ENCODE assay signal across 8 mouse cellular contexts in the genomic region with DNA sequence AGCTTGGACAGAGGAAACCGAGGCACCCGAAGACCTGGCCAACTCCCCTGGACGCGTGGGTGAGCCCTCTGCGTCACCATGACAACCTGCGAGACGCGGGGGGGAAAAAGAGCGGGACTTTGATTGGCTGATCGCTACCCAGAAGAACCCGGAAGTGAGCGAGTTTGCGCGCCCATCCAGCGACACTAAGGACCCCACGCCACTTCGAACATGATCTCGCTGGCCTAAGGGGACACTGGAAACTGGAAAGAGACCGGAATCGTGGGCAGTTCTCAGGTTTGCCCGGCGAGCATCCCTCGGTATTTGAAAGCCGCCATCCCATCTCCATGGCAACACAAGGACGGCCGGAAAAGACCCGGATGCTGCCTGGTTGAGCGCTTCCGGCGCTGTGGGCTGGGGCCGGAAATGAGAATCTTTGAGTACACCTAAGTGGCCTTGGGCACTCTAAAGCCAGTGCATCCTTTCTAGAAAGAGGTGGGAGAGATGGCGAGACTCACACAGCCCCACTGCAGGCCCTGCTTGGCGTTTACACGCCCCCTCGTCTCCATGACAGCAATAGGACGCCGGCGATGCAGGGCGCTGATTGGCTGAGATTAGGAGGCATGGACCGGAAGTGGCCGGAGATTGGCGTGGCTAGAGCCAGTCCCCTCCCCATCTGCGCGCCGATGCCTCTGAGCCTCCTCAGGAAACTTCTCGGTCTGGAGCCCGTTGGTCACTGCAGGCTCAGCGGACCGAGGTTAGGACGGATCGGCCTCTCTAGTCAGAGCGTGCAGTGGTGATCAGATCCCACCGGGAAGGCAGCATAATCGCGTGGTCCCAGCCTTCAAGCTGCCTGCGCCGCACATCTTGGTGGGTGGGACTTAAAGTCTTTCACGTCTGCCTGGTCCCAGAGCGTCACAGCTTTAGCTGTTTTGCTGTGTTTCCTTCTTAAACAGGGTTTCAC. TPM values are rescaled to one million over a fixed set of nuclear protein-coding genes. Genes with fewer than 3 reads are reported as not detected.
DNase-seq lines count a peak whose midpoint lies in the region; ATAC-seq and TF ChIP-seq lines count a peak whose summit lies in the region.

Gene Ulk4 (minus strand): TSS at position 80 of the 943 bp plus-strand sequence.

- H3K27me3 ChIP-seq in embryonic facial prominence, embryonic 14.5 days (replicated peaks; ENCODE audit: control insufficient read depth, insufficient read depth, low read length) = no peaks in the 10 kb centered on the region
- H3K27me3 ChIP-seq in limb, embryonic 14.5 days (ENCODE audit: control insufficient read depth, insufficient read depth, low read length) = no peaks in the 10 kb centered on the region
- no peaks in the 10 kb centered on the region for H3K27me3 ChIP-seq in midbrain, postnatal 0 days (ENCODE audit: insufficient read depth, low read length)

- peak within 1 kb of the TSS; percentile 64 for H3K4me3 ChIP-seq in embryonic facial prominence, embryonic 14.5 days (ENCODE audit: low read depth, low read length)
- H3K4me3 ChIP-seq in limb, embryonic 14.5 days (replicated peaks; ENCODE audit: low read length) = peak within 1 kb of the TSS; percentile 73
- H3K4me3 ChIP-seq in midbrain, postnatal 0 days (ENCODE audit: low read depth, low read length) = peak within 1 kb of the TSS; percentile 64

- peak; percentile 96 for DNase-seq in 3T3-L1 (ENCODE audit: low read depth, low spot score)
- DNase-seq in adrenal gland, postnatal 4 days (ENCODE audit: low spot score in 2 of 2) = peak; percentile 68 to 89
- peak; percentile 96 for DNase-seq in embryonic facial prominence, embryonic 14.5 days (ENCODE audit: low spot score)
- peak; percentile 93 for DNase-seq in heart, adult 8-10 months (ENCODE audit: low spot score)
- peak; percentile 96 for DNase-seq in kidney, adult 9 months
- peak; percentile 94 for DNase-seq in limb, embryonic 14.5 days (ENCODE audit: low spot score)
- peak; percentile 95 for DNase-seq in midbrain, postnatal 0 days (ENCODE audit: low spot score)
- peak; percentile 71 to 81 for DNase-seq in spleen, postnatal 14 days (ENCODE audit: low spot score in 2 of 2)

- H3K9ac ChIP-seq in embryonic facial prominence, embryonic 14.5 days (ENCODE audit: low read depth, low read length) = peak within 1 kb of the TSS; percentile 71
- H3K9ac ChIP-seq in limb, embryonic 14.5 days (ENCODE audit: low read depth, low read length, severe bottlenecking) = peak within 1 kb of the TSS; percentile 65
- peak within 1 kb of the TSS; percentile 63 for H3K9ac ChIP-seq in midbrain, postnatal 0 days (replicated peaks; ENCODE audit: low read length, poor library complexity, severe bottlenecking)

- no peaks in the 10 kb centered on the region for H3K36me3 ChIP-seq in embryonic facial prominence, embryonic 14.5 days (ENCODE audit: control insufficient read depth, insufficient read depth, low read length)
- H3K36me3 ChIP-seq in limb, embryonic 14.5 days (ENCODE audit: control insufficient read depth, insufficient read depth, low read length) = no peaks in the 10 kb centered on the region
- no peaks in the 10 kb centered on the region for H3K36me3 ChIP-seq in midbrain, postnatal 0 days (ENCODE audit: insufficient read depth, low read length)

- TF ChIP-seq CTCF in midbrain, postnatal 0 days (IDR thresholded peaks at IDR 0.05) = no peak

- peak; percentile 39; the same call in 1 of the 2 replicates for TF ChIP-seq POLR2A in limb, embryonic 14.5 days (IDR thresholded peaks at IDR 0.05; ENCODE audit: borderline replicate concordance, extremely low read depth, insufficient read depth, insufficient read length)

- H3K27ac ChIP-seq in embryonic facial prominence, embryonic 14.5 days (replicated peaks; ENCODE audit: low read depth, low read length) = peak within 1 kb of the TSS; percentile 78
- H3K27ac ChIP-seq in limb, embryonic 14.5 days (replicated peaks; ENCODE audit: low read depth, low read length) = peak within 1 kb of the TSS; percentile 73
- H3K27ac ChIP-seq in midbrain, postnatal 0 days (ENCODE audit: low read depth, low read length) = peak within 1 kb of the TSS; percentile 77

- WGBS in embryonic facial prominence, embryonic 14.5 days = under 1% methylated on average over 55 of the region's 59 CpGs
- under 1% methylated on average over 59 of the region's 59 CpGs for WGBS in limb, embryonic 14.5 days
- WGBS in midbrain, postnatal 0 days = under 1% methylated on average over 58 of the region's 59 CpGs

- ATAC-seq in embryonic facial prominence, embryonic 14.5 days (ENCODE audit: low read depth) = peak; percentile 97
- peak; percentile 96 for ATAC-seq in limb, embryonic 14.5 days (ENCODE audit: low FRiP score, low read depth)
- peak; percentile 97 for ATAC-seq in midbrain, postnatal 0 days (ENCODE audit: low FRiP score)

- peak within 1 kb of the TSS; percentile 74 for H3K4me2 ChIP-seq in embryonic facial prominence, embryonic 14.5 days (ENCODE audit: low read depth, low read length)
- H3K4me2 ChIP-seq in limb, embryonic 14.5 days (replicated peaks; ENCODE audit: low read depth, low read length, severe bottlenecking) = peak within 1 kb of the TSS; percentile 62
- H3K4me2 ChIP-seq in midbrain, postnatal 0 days (ENCODE audit: low read depth, low read length, poor library complexity, severe bottlenecking) = peak within 1 kb of the TSS; percentile 73

- H3K9me3 ChIP-seq in embryonic facial prominence, embryonic 14.5 days (ENCODE audit: control insufficient read depth, low read length) = no peaks in the 10 kb centered on the region
- H3K9me3 ChIP-seq in limb, embryonic 14.5 days (ENCODE audit: control insufficient read depth, low read length) = no peaks in the 10 kb centered on the region
- H3K9me3 ChIP-seq in midbrain, postnatal 0 days (ENCODE audit: low read length) = no peaks in the 10 kb centered on the region

- no peaks in the 10 kb centered on the region for H3K4me1 ChIP-seq in embryonic facial prominence, embryonic 14.5 days (ENCODE audit: control insufficient read depth, insufficient read depth, low read length)
- no peaks in the 10 kb centered on the region for H3K4me1 ChIP-seq in limb, embryonic 14.5 days (ENCODE audit: control insufficient read depth, insufficient read depth, low read length)
- H3K4me1 ChIP-seq in midbrain, postnatal 0 days (ENCODE audit: insufficient read depth, low read length) = no peaks in the 10 kb centered on the region

RNA-seq across cellular contexts. Expression of gene Ulk4, which starts in this region (rescaled TPM):
- 1 to 10 TPM; 5.3 to 5.7 TPM for total RNA-seq in adrenal gland, postnatal 4 days (2021)
- 125 and 136 TPM in 2 replicates for polyA plus RNA-seq in embryonic facial prominence, embryonic 14.5 days (2014; fragmentation: Nextera tagmentation; extraction: Ambion mirVana)
- under 1 TPM; 0.14 to 0.41 (median 0.30) TPM for total RNA-seq in heart, adult 8-10 months (2022)
- polyA plus RNA-seq in limb, embryonic 14.5 days (2012; rRNA removed) = 6.4 and 7.2 TPM in 2 replicates
- 120 and 123 TPM in 2 replicates for polyA plus RNA-seq in limb, embryonic 14.5 days (2014; fragmentation: Nextera tagmentation; extraction: Ambion mirVana)
- 8.1 and 8.6 TPM in 2 replicates for total RNA-seq in midbrain, postnatal 0 days (2014; rRNA removed)
- polyA plus RNA-seq in midbrain, postnatal 0 days (2015; fragmentation: Nextera tagmentation; extraction: Ambion mirVana) = 68.0 and 80.0 TPM in 2 replicates

Comparison
In these comparisons a context has a peak if more than half of its experiments do, and no peak if none do; other contexts are left out.
1. Peak in every context shown above with its lines: DNase-seq, ATAC-seq, H3K4me3 ChIP-seq and H3K27ac ChIP-seq.
2. Peak in DNase-seq in heart, adult 8-10 months; RNA of the gene not detected or under 1 TPM.